Mouse (Mus musculus): ENCODE data around the gene Prkd2. TPM values are rescaled to one million over a fixed set of nuclear protein-coding genes. Genes with fewer than 3 reads are reported as not detected.

The Prkd2 gene
- total and polyA plus RNA-seq, 3 experiments: 9.8 to 39.0 (median 18.0) TPM

GRCm38 (mm10) chr7:16809739-16810138 is 33.0 kb upstream of the Prkd2 start:
- no peak overlapping the region for H3K9ac ChIP-seq (ENCODE audit: insufficient read depth, low read depth)
- H3K4me2 ChIP-seq (ENCODE audit: insufficient read depth, low read depth, poor library complexity, severe bottlenecking): no peak overlapping the region
- no peaks in the 10 kb centered on the region for H3K79me2 ChIP-seq (replicated peaks; ENCODE audit: control insufficient read depth, extremely low read depth, insufficient read depth, poor library complexity, severe bottlenecking)
- H3K9me3 ChIP-seq (replicated peaks; ENCODE audit: low read length): peaks cover 12% of the 10 kb centered on the region
- peaks cover 0 to under 1% of the 10 kb centered on the region in 2 experiments; a peak in 2 of 4 replicates for H3K4me1 ChIP-seq (ENCODE audit: control insufficient read depth in 1 of 2, insufficient read depth in 2 of 2)
- H3K27me3 ChIP-seq (replicated peaks): no peaks in the 10 kb centered on the region
- dilution Hi-C loops (cut with MboI; ENCODE audit: extremely low pct_ligation_motif_present, extremely low pct_unique_long_range_greater_than_20kb, low sequenced_read_pairs): no loop called here
- peak; percentile 52 for DNase-seq (ENCODE audit: extremely low read depth)
- in situ Hi-C loops (cut with MboI; ENCODE audit: low pct_ligation_motif_present, low pct_unique_long_range_greater_than_20kb, low sequenced_read_pairs): no loop called here
- TF ChIP-seq ZC3H11A (IDR thresholded peaks at IDR 0.05; ENCODE audit: low read depth, low read length) (no peak), RAD21 (IDR thresholded peaks at IDR 0.05; ENCODE audit: low read depth, low read length) (peak; percentile 31), MAZ (IDR thresholded peaks at IDR 0.05; ENCODE audit: low read depth, low read length) (no peak), CTCF (conservative IDR thresholded peaks at IDR 0.05 in 1 of 2, IDR thresholded peaks at IDR 0.05 in 1 of 2; ENCODE audit: low read depth in 2 of 2, low read length in 2 of 2) (peak; percentile 62 to 63; a peak in 3 of 4 replicates), SMC3 (IDR thresholded peaks at IDR 0.05; ENCODE audit: low read depth, low read length) (peak; percentile 33; the same call in 1 of the 2 replicates)
- H3K4me3 ChIP-seq (replicated peaks in 1 of 3; ENCODE audit: low read depth in 2 of 3, low read length in 2 of 3, poor library complexity in 1 of 3): no peak overlapping the region
- H3K36me3 ChIP-seq (replicated peaks in 1 of 2; ENCODE audit: control insufficient read depth in 1 of 2, insufficient read depth in 1 of 2, low read length in 1 of 2): peaks cover 39 to 75% of the 10 kb centered on the region in 2 experiments
- no peak overlapping the region for H3K27ac ChIP-seq (ENCODE audit: insufficient read depth, low read depth)

- dilution Hi-C loops (cut with MboI; ENCODE audit: extremely low pct_ligation_motif_present, extremely low pct_unique_long_range_greater_than_20kb, low sequenced_read_pairs): no loop called here
- no peak overlapping the region for H3K9ac ChIP-seq (ENCODE audit: insufficient read depth, low read depth)
- H3K4me3 ChIP-seq (replicated peaks in 1 of 3; ENCODE audit: low read depth in 2 of 3, low read length in 2 of 3, poor library complexity in 1 of 3): no peak overlapping the region
- H3K4me1 ChIP-seq (ENCODE audit: control insufficient read depth in 1 of 2, insufficient read depth in 2 of 2): peaks cover 3 to 7% of the 10 kb centered on the region in 2 experiments
- peaks cover 12% of the 10 kb centered on the region for H3K9me3 ChIP-seq (replicated peaks; ENCODE audit: low read length)
- no peak overlapping the region for H3K27ac ChIP-seq (ENCODE audit: insufficient read depth, low read depth)
- H3K27me3 ChIP-seq (replicated peaks): no peaks in the 10 kb centered on the region
- peaks cover 39 to 80% of the 10 kb centered on the region in 2 experiments for H3K36me3 ChIP-seq (replicated peaks in 1 of 2; ENCODE audit: control insufficient read depth in 1 of 2, insufficient read depth in 1 of 2, low read length in 1 of 2)
- no peak overlapping the region for H3K4me2 ChIP-seq (ENCODE audit: insufficient read depth, low read depth, poor library complexity, severe bottlenecking)
- in situ Hi-C loops (cut with MboI; ENCODE audit: low pct_ligation_motif_present, low pct_unique_long_range_greater_than_20kb, low sequenced_read_pairs): no loop called here
- no peaks in the 10 kb centered on the region for H3K79me2 ChIP-seq (replicated peaks; ENCODE audit: control insufficient read depth, extremely low read depth, insufficient read depth, poor library complexity, severe bottlenecking)
- DNase-seq (ENCODE audit: extremely low read depth): no peak
- TF ChIP-seq CHD2 (IDR thresholded peaks at IDR 0.05; ENCODE audit: low read length) (no peak), ELF1 (IDR thresholded peaks at IDR 0.05; ENCODE audit: low read depth, low read length) (no peak), EP300 (IDR thresholded peaks at IDR 0.05; ENCODE audit: low read length) (no peak), ZC3H11A (IDR thresholded peaks at IDR 0.05; ENCODE audit: low read depth, low read length) (no peak), SIN3A (IDR thresholded peaks at IDR 0.05; ENCODE audit: low read length) (no peak), E2F4 (IDR thresholded peaks at IDR 0.05; ENCODE audit: insufficient replicate concordance, low read depth, low read length) (no peak), UBTF (IDR thresholded peaks at IDR 0.05; ENCODE audit: low read depth, low read length) (no peak), ETS1 (conservative IDR thresholded peaks at IDR 0.05; ENCODE audit: low read depth, low read length) (no peak), USF1 (IDR thresholded peaks at IDR 0.05; ENCODE audit: low read depth, low read length) (no peak), CTCF (conservative IDR thresholded peaks at IDR 0.05 in 1 of 2, IDR thresholded peaks at IDR 0.05 in 1 of 2; ENCODE audit: low read depth in 2 of 2, low read length in 2 of 2) (no peak)
Measured at GRCm38 (mm10) chr7:16810399-16810919, 32.2 kb upstream of the Prkd2 start.
